Mouse (Mus musculus): ENCODE measurements around the gene Arid5b.

GRCm38 (mm10) chr10:68101251-68101650 is 177.3 kb downstream of the Arid5b start:
- TF ChIP-seq POLR2A (IDR thresholded peaks at IDR 0.05; ENCODE audit: borderline replicate concordance, control insufficient read depth, low read depth, low read length) (no peak), CTCF (IDR thresholded peaks at IDR 0.05; ENCODE audit: control insufficient read depth, insufficient read depth, low read length) (no peak)
